Mouse (Mus musculus) hindbrain, embryonic 11.5 days (tissue): ENCODE data around the gene Hfe. TPM values are rescaled to one million over a fixed set of nuclear protein-coding genes. Genes with fewer than 3 reads are reported as not detected.
"Not testable (repeated sequence)": the region's sequence is repeated elsewhere in the genome, so short reads cannot be mapped to it uniquely, and the experiment has no call there.

Experiments used
- ATAC-seq: fragments of 200-750 bp; cut with Nextera tagmentation; 2 replicates; pipeline ENCODE4 v1.8.0; 2017; ENCODE audit warnings: mild to moderate bottlenecking, moderate TSS enrichment, moderate library complexity; ENCODE audit not compliant: low FRiP score
- DNase-seq: peaks from one replicate; pipeline ENCODE4 v3.0.0-alpha.2; 2015; ENCODE audit warnings: low spot score
- H3K27ac ChIP-seq: fragments of 300-500 bp; sonication (generic); 2 replicates; pipeline ENCODE4 v1.5.1; 2014; ENCODE audit warnings: mild to moderate bottlenecking, low read depth, low read length
- H3K27me3 ChIP-seq: fragments of 300-500 bp; sonication (generic); 2 replicates; pipeline ENCODE4 v1.6.1; 2014; ENCODE audit warnings: mild to moderate bottlenecking, low read length, moderate library complexity, mixed read lengths; ENCODE audit not compliant: control insufficient read depth, insufficient read depth
- H3K36me3 ChIP-seq: fragments of 300-500 bp; sonication (generic); 2 replicates; pipeline ENCODE4 v1.6.1; 2014; ENCODE audit warnings: mild to moderate bottlenecking, low read length, moderate library complexity, mixed read lengths; ENCODE audit not compliant: control insufficient read depth, insufficient read depth
- H3K4me1 ChIP-seq: fragments of 300-500 bp; sonication (generic); replicated peaks from 2 replicates; pipeline ENCODE4 v1.6.1; 2014; ENCODE audit warnings: low read length, mixed read lengths; ENCODE audit not compliant: control insufficient read depth, insufficient read depth
- H3K4me2 ChIP-seq: fragments of 300-500 bp; sonication (generic); replicated peaks from 2 replicates; pipeline ENCODE4 v1.6.1; 2014; ENCODE audit warnings: mild to moderate bottlenecking, low read depth, low read length
- H3K4me3 ChIP-seq: fragments of 300-500 bp; sonication (generic); 2 replicates; pipeline ENCODE4 v1.5.1; 2014; ENCODE audit warnings: low read depth, low read length
- H3K9ac ChIP-seq: fragments of 300-500 bp; sonication (generic); 2 replicates; pipeline ENCODE4 v1.6.1; 2014; ENCODE audit warnings: low read depth, low read length
- H3K9me3 ChIP-seq: fragments of 300-500 bp; sonication (generic); 2 replicates; pipeline ENCODE4 v1.6.1; 2016; ENCODE audit warnings: low read length; ENCODE audit not compliant: control insufficient read depth
- WGBS: fragments of 180-500 bp; shearing (Covaris S2); extraction: QIAGEN DNeasy Blood & Tissue Kit; methylation state at CpG from one replicate; pipeline ENCODE4 v1.1.7; 2014; 5-methylcytosine and 5-hydroxymethylcytosine counted together
- polyA plus RNA-seq: library from polyadenylated mRNA; unstranded; fragments of >200 nt; fragmentation: Nextera tagmentation; extraction: Ambion mirVana; gene quantifications from 2 replicates; pipeline ENCODE4 v1.2.1, GENCODE M21; 2014

The Hfe gene
- polyA plus RNA-seq, 1 experiment from 2014 or later: 3.4 TPM

DNA sequence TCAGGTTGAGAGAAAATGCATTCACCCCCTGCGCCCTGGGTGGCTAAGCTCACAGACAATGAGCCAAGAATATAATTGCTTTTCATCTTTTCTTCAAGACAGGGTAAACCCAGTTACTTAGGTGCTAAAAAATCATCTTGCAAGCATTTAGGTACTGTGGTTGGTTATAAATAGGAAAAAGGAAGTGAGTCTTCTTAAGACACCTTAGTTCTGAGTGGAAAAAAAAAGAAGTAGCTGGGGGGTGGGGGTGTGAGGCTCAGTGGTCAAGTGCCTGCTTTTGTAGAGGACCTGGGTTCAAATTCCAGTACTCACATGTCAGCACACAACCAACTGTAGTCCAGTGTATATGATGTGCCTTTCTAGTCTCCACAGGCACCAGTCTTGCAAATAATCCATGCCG is 21.7 kb downstream of the Hfe start:
- no peaks in the 10 kb centered on the region for H3K27me3 ChIP-seq
- H3K4me3 ChIP-seq: no peak overlapping the region
- H3K4me2 ChIP-seq: no peak overlapping the region
- H3K9ac ChIP-seq: no peak overlapping the region
- 97% methylated on average over 2 of the region's 2 CpGs for WGBS
- H3K4me1 ChIP-seq: no peaks in the 10 kb centered on the region
- DNase-seq (no peak), ATAC-seq (no peak)
- no peak overlapping the region for H3K27ac ChIP-seq
- no peaks in the 10 kb centered on the region for H3K9me3 ChIP-seq
- H3K36me3 ChIP-seq: no peaks in the 10 kb centered on the region

DNA sequence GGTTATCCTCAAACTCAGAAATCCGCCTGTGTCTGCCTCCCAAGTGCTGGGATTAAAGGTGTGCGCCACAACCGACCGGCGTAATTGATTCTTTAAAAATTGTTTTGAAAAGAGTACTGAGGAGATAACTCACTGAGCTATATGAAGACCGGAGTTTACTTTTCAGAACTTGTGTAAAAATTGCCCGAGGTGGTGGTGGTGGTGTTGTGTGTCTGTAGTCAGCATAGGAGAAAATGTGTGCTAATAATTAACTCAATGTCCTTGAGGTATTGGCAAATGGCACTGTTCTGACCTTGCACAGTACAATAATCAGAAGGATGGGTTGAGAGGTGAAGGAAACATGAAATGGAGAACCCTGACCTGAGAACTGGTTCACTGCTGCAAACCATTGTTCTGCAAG is 22.7 kb downstream of the Hfe start:
- no peak for ATAC-seq
- Histone ChIP-seq H3K36me3 (no peaks in the 10 kb centered on the region), H3K4me1 (no peaks in the 10 kb centered on the region), H3K9me3 (no peaks in the 10 kb centered on the region), H3K27me3 (no peaks in the 10 kb centered on the region), H3K4me3 (no peak overlapping the region), H3K9ac (no peak overlapping the region), H3K4me2 (no peak overlapping the region), H3K27ac (no peak overlapping the region)
- DNase-seq: no peak
- WGBS: 94% methylated on average over 7 of the region's 7 CpGs

DNA sequence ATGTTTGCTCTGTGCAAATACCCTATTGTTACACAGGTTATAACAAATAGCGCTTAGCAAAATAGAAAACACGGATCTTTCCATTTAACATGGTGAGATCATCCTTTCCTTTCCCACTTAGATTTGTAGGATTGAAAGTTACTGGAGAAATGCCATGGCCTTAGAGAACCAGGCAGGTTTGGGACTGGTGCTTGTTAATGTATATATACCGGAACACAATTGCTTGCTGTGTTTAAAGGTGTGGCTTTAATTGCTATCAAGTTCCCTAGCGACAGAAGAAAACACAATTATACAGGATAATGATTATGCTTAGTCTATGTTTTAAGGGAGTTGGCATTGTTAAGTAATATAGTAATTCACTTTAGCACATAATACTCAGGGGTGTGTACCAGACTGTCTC is 23.5 kb downstream of the Hfe start:
- no peak for ATAC-seq
- no peaks in the 10 kb centered on the region for H3K27me3 ChIP-seq
- H3K4me3 ChIP-seq: no peak overlapping the region
- no peak for DNase-seq
- no peak overlapping the region for H3K27ac ChIP-seq
- H3K9ac ChIP-seq: no peak overlapping the region
- H3K4me2 ChIP-seq: no peak overlapping the region
- H3K36me3 ChIP-seq: no peaks in the 10 kb centered on the region
- no peaks in the 10 kb centered on the region for H3K9me3 ChIP-seq
- 90% methylated on average over 4 of the region's 4 CpGs for WGBS
- H3K4me1 ChIP-seq: peaks cover 2% of the 10 kb centered on the region; the same call in 1 of the 2 replicates

DNA sequence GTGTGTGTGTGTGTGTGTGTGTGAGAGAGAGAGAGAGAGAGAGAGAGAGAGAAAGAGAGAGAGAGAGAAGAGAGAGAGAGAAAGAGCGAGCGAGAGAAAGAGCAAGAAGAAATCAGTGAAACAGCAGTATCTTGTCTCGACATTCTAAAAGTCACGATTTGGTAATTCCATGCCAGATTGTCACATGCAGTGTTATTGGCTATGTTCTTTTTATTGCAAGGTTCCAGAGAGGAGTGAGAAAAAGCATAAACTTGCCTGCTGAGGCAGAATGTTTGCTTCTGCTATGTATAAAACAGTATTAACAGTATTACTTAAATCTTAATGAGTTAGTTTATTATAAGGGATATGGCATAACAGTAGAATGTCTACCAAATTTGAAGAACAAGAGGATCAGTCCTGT is 24.7 kb downstream of the Hfe start:
- Histone ChIP-seq H3K4me1 (peaks cover 2% of the 10 kb centered on the region; the same call in 1 of the 2 replicates), H3K27ac (peak overlapping the region; percentile 95), H3K9ac (peak overlapping the region; percentile 66; the same call in 1 of the 2 replicates), H3K4me2 (peak overlapping the region; percentile 76), H3K9me3 (no peaks in the 10 kb centered on the region), H3K36me3 (no peaks in the 10 kb centered on the region), H3K4me3 (peak overlapping the region; percentile 43), H3K27me3 (no peaks in the 10 kb centered on the region)
- DNase-seq (no peak), ATAC-seq (no peak)
- WGBS: 70% methylated on average over 4 of the region's 4 CpGs

DNA sequence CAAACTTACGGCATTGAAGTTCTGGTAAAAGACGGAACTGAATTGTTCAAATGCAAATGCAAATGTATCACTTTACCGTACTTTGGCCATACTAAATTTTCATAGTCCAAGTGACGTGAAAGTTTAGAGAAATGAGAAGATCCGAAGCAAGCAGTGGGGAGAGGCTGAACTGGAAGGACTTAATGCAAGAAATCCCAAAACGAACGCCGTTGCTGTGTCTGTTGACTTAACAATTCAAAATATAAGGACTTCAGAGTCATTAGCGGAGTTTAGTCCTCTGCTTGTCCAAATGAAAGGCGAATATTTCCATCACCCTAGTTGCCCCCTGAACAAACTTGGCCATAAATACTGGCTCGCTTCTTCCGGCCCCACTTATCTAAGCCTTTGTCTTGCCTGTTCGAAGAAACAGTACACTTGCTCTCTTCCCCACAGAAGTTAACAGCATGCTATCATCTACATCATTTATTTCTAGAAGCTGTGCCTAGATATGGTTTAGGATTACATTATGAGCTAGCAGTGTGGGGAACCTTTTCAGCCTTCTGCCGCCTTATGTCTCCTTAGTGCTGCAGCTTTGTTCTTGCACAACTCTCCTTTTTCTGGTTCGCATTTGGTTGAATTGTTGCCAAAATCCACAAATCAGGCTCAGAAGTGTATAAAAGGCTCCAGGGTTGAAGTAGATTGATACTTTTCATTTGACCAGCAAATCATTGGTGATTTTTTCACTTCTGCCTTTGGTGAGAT is 25.4 kb downstream of the Hfe start:
- no peaks in the 10 kb centered on the region for H3K27me3 ChIP-seq
- no peaks in the 10 kb centered on the region for H3K9me3 ChIP-seq
- H3K4me1 ChIP-seq: peaks cover 2% of the 10 kb centered on the region; the same call in 1 of the 2 replicates
- peak overlapping the region; percentile 76 for H3K4me2 ChIP-seq
- WGBS: 18% methylated on average over 15 of the region's 15 CpGs
- no peaks in the 10 kb centered on the region for H3K36me3 ChIP-seq
- H3K27ac ChIP-seq: peak overlapping the region; percentile 95
- DNase-seq (peak; percentile 56), ATAC-seq (no peak)
- H3K4me3 ChIP-seq: peak overlapping the region; percentile 43
- H3K9ac ChIP-seq: peak overlapping the region; percentile 66

DNA sequence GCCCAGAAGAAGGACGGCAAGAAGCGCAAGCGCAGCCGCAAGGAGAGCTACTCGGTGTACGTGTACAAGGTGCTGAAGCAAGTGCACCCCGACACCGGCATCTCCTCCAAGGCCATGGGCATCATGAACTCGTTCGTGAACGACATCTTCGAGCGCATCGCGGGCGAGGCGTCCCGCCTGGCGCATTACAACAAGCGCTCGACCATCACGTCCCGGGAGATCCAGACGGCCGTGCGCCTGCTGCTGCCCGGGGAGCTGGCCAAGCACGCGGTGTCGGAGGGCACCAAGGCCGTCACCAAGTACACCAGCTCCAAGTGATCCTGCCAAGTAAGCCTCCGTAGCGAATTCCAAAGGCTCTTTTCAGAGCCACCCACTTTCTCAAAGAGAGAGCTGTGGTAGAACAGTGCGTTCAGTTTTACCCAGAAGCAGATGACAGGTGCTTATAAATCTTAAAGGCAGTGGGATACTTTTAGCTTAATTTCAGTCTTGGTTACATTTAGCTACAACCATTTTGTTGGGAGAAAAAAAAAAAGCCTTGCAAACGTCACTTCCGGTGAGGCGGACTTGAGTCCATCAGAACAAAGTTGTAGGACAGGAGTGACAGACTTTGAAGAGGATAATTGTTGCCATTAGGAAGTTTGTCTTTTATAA is 26.2 kb downstream of the Hfe start:
- under 1% methylated on average over 10 of the region's 37 CpGs for WGBS
- peak overlapping the region; percentile 76 for H3K4me2 ChIP-seq
- H3K27ac ChIP-seq: peak overlapping the region; percentile 95
- H3K9me3 ChIP-seq, H3K36me3 ChIP-seq, H3K4me1 ChIP-seq, H3K27me3 ChIP-seq: not testable (repeated sequence)
- ATAC-seq (peak; percentile 57), DNase-seq (peak; percentile 82)
- H3K4me3 ChIP-seq: peak overlapping the region; percentile 43
- H3K9ac ChIP-seq: peak overlapping the region; percentile 66

DNA sequence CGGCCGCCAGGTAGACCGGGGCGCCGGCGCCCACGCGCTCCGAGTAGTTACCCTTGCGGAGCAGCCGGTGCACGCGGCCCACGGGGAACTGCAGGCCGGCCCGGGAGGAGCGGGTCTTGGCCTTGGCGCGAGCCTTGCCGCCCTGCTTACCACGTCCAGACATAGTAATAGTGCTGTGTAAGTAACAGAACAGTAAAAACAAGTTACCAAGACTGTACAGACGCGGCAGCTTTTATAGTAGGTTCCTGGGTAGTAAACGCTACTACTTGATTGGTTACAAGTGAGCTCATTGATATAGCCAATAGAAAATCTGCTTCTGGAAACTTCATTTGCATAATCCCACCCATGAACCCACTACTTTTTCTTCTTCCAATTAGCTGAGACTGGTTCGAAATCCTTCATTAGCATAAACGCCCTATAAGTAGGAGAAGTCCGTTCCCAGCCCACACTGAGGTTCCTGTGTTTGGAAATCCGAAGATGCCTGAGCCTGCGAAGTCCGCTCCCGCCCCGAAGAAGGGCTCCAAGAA is 26.8 kb downstream of the Hfe start, which contains the start of the genes Hist1h2ac and Hist1h2bc:
Gene Hist1h2ac, minus strand, starts transcription at position 194 of the 527 bp plus-strand sequence.
Gene Hist1h2bc, plus strand, starts transcription at position 445 of the 527 bp plus-strand sequence.
- H3K9ac ChIP-seq: peak within 1 kb of the TSS; percentile 66
- H3K36me3 ChIP-seq: no peaks in the 10 kb centered on the region
- H3K9me3 ChIP-seq: no peaks in the 10 kb centered on the region
- H3K4me2 ChIP-seq: peak within 1 kb of the TSS; percentile 76
- peak within 1 kb of the TSS; percentile 95 for H3K27ac ChIP-seq
- ATAC-seq: peak; percentile 99
- H3K27me3 ChIP-seq: no peaks in the 10 kb centered on the region
- 0% methylated on average over 29 of the region's 32 CpGs for WGBS
- H3K4me1 ChIP-seq: peaks cover 2% of the 10 kb centered on the region; the same call in 1 of the 2 replicates
- peak within 1 kb of the TSS; percentile 43 for H3K4me3 ChIP-seq
- DNase-seq: peak; percentile 89

DNA sequence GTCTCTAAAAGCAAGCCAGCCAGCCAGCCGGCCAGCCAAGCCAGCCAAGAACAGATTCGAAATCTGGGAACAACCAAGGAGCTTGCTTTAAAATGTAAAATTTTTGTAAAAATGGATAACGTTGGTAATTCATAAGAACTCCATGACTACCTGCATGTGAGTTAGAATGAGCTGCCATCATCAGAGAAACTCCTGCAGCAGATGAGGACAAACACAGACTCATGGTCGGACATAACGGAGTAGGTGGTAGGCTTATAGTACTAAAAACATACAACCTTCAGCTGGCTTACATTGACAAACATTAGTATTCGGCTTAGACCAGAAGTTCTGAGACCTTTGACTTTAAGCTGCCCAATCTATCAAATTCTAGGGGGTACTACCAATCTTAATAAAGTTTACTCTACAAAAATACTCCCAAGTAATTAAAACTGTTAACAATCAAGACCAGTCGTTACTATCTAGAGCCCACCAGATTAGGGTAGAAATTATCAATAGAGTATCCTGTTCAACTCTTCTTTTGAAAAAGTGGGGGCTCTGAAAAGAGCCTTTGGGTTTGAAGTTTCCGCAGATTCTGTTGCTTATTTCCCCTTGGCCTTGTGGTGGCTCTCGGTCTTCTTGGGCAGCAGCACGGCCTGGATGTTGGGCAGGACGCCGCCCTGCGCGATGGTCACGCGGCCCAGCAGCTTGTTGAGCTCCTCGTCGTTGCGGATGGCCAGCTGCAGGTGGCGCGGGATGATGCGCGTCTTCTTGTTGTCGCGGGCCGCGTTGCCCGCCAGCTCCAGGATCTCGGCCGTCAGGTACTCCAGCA is 27.5 kb downstream of the Hfe start:
- H3K27me3 ChIP-seq, H3K36me3 ChIP-seq, H3K4me1 ChIP-seq, H3K9me3 ChIP-seq: not testable (repeated sequence)
- Histone ChIP-seq H3K9ac (peak overlapping the region; percentile 54), H3K4me3 (peak overlapping the region; percentile 34), H3K4me2 (peak overlapping the region; percentile 46), H3K27ac (peak overlapping the region; percentile 95)
- DNase-seq: peak; percentile 43
- peak; percentile 56 for ATAC-seq
- WGBS: 15% methylated on average over 13 of the region's 30 CpGs
